Mouse (Mus musculus) limb, embryonic 15.5 days (tissue): ENCODE measurements around the gene Cxcl13. TPM values are rescaled to one million over a fixed set of nuclear protein-coding genes. Genes with fewer than 3 reads are reported as not detected.

ENCODE experiments used
- ATAC-seq: fragments of 200-750 bp; cut with Nextera tagmentation; 2 replicates; pipeline ENCODE4 v1.8.0; 2017; ENCODE audit warnings: low read depth, moderate TSS enrichment; ENCODE audit not compliant: insufficient number of reproducible peaks, low FRiP score, low TSS enrichment
- H3K27ac ChIP-seq: fragments of 300-500 bp; sonication (generic); 2 replicates; pipeline ENCODE4 v1.5.1; 2015; ENCODE audit warnings: moderate library complexity, mild to moderate bottlenecking, inconsistent platforms
- H3K27me3 ChIP-seq: fragments of 300-500 bp; sonication (generic); 2 replicates; pipeline ENCODE4 v1.6.1; 2015; ENCODE audit warnings: inconsistent platforms
- H3K36me3 ChIP-seq: fragments of 300-500 bp; sonication (generic); 2 replicates; pipeline ENCODE4 v1.6.1; 2015; ENCODE audit warnings: inconsistent platforms
- H3K4me1 ChIP-seq: fragments of 300-500 bp; sonication (generic); 2 replicates; pipeline ENCODE4 v1.6.1; 2015; ENCODE audit warnings: inconsistent platforms
- H3K4me2 ChIP-seq: fragments of 300-500 bp; sonication (generic); 2 replicates; pipeline ENCODE4 v1.6.1; 2015; ENCODE audit warnings: mild to moderate bottlenecking, inconsistent platforms
- H3K4me3 ChIP-seq: fragments of 300-500 bp; sonication (generic); 2 replicates; pipeline ENCODE4 v1.5.1; 2015; ENCODE audit warnings: mild to moderate bottlenecking, inconsistent platforms
- H3K9ac ChIP-seq: fragments of 300-500 bp; sonication (generic); 2 replicates; pipeline ENCODE4 v1.6.1; 2015; ENCODE audit warnings: inconsistent platforms
- H3K9me3 ChIP-seq: fragments of 300-500 bp; sonication (generic); 2 replicates; pipeline ENCODE4 v1.6.1; 2016; ENCODE audit warnings: inconsistent platforms
- WGBS: fragments of 180-500 bp; shearing (Covaris S2); methylation state at CpG from one replicate; pipeline ENCODE4 v1.1.7; 2015; 5-methylcytosine and 5-hydroxymethylcytosine counted together
- polyA plus RNA-seq: library from polyadenylated mRNA; unstranded; fragments of >200 nt; fragmentation: Nextera tagmentation; extraction: Ambion mirVana; gene quantifications from 2 replicates; pipeline ENCODE4 v1.2.1, GENCODE M21; 2015

The Cxcl13 gene
- polyA plus RNA-seq, 1 experiment from 2014 or later, result 0.22 TPM

DNA sequence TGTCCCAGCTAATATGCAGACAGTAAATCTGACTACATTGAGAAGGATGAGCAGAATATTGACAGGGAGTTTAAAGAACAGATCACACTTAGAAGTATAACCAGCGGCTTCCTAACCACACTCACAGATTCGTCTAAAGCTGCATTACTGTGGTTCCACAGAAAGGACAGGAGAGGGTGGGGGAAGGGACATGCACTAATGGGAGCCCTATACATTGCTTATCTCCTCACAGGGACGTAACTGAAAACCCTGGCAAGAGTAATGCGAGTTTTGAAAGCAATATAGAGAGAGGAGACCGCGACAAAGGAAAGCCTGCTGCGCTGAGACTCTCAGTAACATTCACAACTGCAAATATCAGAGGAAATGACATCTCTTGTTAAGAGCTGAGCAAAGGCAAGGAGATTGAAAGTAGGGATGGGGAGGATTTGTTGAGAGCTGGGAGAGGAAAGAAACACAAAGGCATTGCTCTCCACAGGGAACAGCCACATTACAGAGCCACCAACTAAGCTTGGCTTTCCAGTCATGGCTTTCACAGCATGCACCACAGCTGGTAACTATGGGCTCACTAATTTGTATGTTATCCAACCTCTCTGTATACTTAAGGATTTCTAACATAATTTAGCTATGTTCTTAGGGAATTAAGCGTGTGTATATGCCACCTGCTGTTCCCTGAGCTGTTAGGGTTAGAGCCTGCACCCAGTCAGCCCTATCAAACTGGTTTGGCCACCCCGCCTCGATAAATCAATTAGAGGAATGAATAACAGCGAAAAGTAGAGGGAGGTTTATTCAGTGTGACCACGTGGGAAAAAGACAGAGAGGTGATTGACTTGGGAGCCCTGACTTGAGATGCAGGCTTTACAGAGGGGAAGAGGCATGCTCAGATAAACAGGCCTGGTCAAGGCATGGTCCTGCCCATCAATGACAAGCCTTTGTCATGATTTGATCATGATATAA lies 34.9 kb downstream of the Cxcl13 start:
- 20% methylated on average over 12 of the region's 12 CpGs for WGBS
- Histone ChIP-seq H3K4me1 (no peaks in the 10 kb centered on the region), H3K9ac (no peak overlapping the region), H3K27me3 (no peaks in the 10 kb centered on the region), H3K9me3 (no peaks in the 10 kb centered on the region), H3K36me3 (no peaks in the 10 kb centered on the region), H3K4me2 (no peak overlapping the region), H3K27ac (no peak overlapping the region), H3K4me3 (no peak overlapping the region)
- no peak for ATAC-seq

DNA sequence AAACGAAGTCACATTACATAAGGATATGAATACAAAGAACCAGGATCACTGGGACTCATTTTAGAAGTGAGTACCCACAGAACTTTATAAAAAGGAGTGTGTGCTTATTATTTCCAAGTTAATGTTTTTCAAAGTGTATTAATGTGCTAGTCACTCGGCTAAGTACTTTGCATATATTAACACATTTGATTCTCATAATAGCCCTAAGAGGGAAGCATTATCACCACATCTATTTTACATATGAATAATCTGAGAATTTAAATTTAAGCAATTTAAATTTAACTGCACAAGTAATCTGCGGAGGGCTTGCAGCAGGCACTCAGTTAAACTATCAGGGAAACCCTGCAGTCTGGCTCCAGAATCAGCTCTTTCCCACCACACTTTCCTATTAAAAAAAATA lies 40.5 kb downstream of the Cxcl13 start:
- H3K27me3 ChIP-seq, result no peaks in the 10 kb centered on the region
- H3K36me3 ChIP-seq, result no peaks in the 10 kb centered on the region
- 75% methylated on average over 3 of the region's 3 CpGs for WGBS
- no peak overlapping the region for H3K9ac ChIP-seq
- no peak overlapping the region for H3K27ac ChIP-seq
- no peak overlapping the region for H3K4me2 ChIP-seq
- no peaks in the 10 kb centered on the region for H3K9me3 ChIP-seq
- no peak overlapping the region for H3K4me3 ChIP-seq
- ATAC-seq, result no peak
- H3K4me1 ChIP-seq, result no peaks in the 10 kb centered on the region

DNA sequence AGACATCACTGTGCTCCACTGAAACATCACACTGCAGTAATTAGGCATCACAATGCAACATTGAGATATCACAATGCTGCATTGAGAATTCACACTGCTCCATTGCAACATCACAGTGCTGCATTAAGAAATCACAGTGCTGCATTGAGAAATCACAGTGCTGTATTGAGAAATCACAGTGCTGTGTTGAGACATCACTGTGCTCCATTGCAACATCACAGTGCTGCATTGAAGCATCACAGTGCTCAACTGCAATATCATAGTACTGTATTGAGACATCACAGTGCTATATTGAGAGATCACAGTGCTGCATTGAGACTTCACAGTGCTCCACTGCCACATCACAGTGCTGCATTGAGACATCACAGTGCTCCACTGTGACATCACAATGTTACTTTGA lies 46.6 kb downstream of the Cxcl13 start:
- Histone ChIP-seq H3K4me1 (no peaks in the 10 kb centered on the region), H3K4me3 (no peak overlapping the region), H3K27ac (no peak overlapping the region), H3K4me2 (no peak overlapping the region), H3K9ac (no peak overlapping the region), H3K9me3 (no peaks in the 10 kb centered on the region), H3K36me3 (no peaks in the 10 kb centered on the region), H3K27me3 (no peaks in the 10 kb centered on the region)
- ATAC-seq, result no peak

DNA sequence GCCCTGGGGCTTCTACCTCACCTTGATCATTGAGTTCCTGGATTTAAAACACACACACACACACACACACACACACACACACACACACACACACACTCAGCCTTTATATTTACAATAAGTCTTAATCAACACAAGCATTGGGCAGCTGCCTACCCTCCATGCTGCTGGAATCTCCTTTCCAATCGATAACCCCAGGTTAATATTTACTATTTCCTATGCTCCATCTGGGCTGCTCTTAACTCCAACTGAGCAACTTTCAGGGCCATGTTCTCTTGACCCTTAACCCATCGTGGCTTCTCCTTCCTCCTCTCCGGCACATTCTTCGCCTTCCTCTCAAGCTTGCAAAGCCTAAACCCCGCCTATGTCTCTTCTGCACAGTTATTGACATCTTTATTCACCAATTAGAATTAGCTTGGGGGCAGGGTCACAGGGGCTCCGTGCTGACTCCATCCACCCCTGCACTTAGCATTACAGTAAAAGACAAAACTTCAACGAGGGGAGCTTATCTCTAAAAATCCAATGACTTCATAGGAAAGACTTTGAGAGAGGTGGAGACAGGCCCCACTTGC lies 51.6 kb downstream of the Cxcl13 start:
- H3K4me2 ChIP-seq, result no peak overlapping the region
- H3K9ac ChIP-seq, result no peak overlapping the region
- H3K27ac ChIP-seq, result no peak overlapping the region
- no peaks in the 10 kb centered on the region for H3K9me3 ChIP-seq
- H3K27me3 ChIP-seq, result no peaks in the 10 kb centered on the region
- H3K4me1 ChIP-seq, result no peaks in the 10 kb centered on the region
- H3K36me3 ChIP-seq, result no peaks in the 10 kb centered on the region
- 68% methylated on average over 7 of the region's 7 CpGs for WGBS
- no peak overlapping the region for H3K4me3 ChIP-seq
- no peak for ATAC-seq

DNA sequence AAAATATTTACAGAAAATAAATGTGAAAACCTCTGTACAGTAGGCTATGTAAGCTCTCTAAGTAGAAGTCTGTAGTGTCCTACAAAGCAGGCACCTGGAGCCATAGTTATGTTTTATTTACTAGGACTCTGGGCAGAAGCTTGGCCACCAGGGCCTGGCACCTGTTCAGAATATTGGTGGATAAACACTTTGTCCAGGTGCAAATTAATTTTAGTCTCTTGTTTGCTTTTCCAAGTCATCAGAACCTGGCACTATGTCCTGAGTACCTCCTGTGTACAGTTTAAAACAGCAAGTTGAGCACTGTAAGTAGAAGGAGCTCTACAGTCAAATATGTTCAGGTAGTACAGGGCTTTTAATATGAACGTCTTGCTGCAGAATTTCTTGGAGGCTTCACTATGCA lies 52.3 kb downstream of the Cxcl13 start:
- Histone ChIP-seq H3K27ac (no peak overlapping the region), H3K4me3 (no peak overlapping the region), H3K27me3 (no peaks in the 10 kb centered on the region), H3K9me3 (no peaks in the 10 kb centered on the region), H3K4me2 (no peak overlapping the region), H3K4me1 (no peaks in the 10 kb centered on the region), H3K9ac (no peak overlapping the region), H3K36me3 (no peaks in the 10 kb centered on the region)
- ATAC-seq, result no peak
- WGBS, result 67% methylated on average over 1 of the region's 1 CpGs

Other genes starting within 250 kb of the Cxcl13 start
- not detected in 2 replicates for gene Gm7978, start 220.8 kb upstream of the Cxcl13 start, polyA plus RNA-seq
- not detected in 2 replicates for gene Gm7982, start 214.9 kb upstream of the Cxcl13 start, polyA plus RNA-seq
- gene E330014E10Rik, start 181.0 kb upstream of the Cxcl13 start, polyA plus RNA-seq, result not detected in 2 replicates
- 20.6 and 24.3 TPM in 2 replicates for gene Cnot6l, start 207.2 kb downstream of the Cxcl13 start, polyA plus RNA-seq